Mouse (Mus musculus): ENCODE data around the gene Tppp.

GRCm38 (mm10) chr13:74001492-74001891, 7.7 kb upstream of the Tppp start:
- TF ChIP-seq CTCF (conservative IDR thresholded peaks at IDR 0.05; ENCODE audit: insufficient read depth, insufficient read length, low read depth, low read length) (no peak), POLR2A (IDR thresholded peaks at IDR 0.05; ENCODE audit: low read depth, low read length) (no peak)

Measured in kidney, adult 2 months (tissue).